27 mouse cellular contexts compared by ENCODE assay signal in the genomic region with DNA sequence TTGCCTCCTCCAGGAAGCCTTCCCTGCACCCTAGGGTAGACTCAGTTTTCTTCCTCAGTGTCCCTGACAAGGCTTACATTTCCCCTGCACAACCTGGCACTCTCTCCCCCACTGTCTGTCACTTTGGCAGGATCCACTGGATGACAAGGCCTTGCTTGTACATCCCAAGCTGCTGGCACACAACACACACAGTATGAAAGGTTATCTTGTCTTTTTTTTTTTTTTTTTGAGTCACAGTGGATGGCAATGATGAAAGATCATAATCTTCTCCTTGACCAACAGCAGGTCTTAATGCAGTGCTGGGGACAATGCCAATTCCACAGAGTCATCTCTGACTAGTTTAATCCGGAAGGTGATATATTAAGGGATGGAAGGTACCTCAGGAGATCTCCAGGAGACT. TPM values are rescaled to one million over a fixed set of nuclear protein-coding genes. Genes with fewer than 3 reads are reported as not detected.
"Had no signal": no experiment of that assay in that cellular context is flagged by ENCODE, and none has a peak within 500 bp of the region (broad histone marks: within the 10 kb centered on the region; RNA-seq: fewer than 3 reads in every experiment).

No protein-coding gene starts in this region.

- H3K27ac ChIP-seq: gastrocnemius, adult 2 months; heart, embryonic 13.5 days; heart, embryonic 15.5 days; hindbrain, embryonic 13.5 days; hindbrain, embryonic 15.5 days; hindbrain, postnatal 0 days; kidney, embryonic 15.5 days; kidney, postnatal 0 days; left cerebral cortex, adult 2 months; limb, embryonic 10.5 days; limb, embryonic 12.5 days; liver, embryonic 13.5 days; liver, embryonic 15.5 days had no signal

- H3K4me3 ChIP-seq: gastrocnemius, adult 2 months; heart, embryonic 13.5 days; heart, embryonic 15.5 days; hindbrain, embryonic 13.5 days; hindbrain, embryonic 15.5 days; kidney, embryonic 15.5 days; left cerebral cortex, adult 2 months; limb, embryonic 10.5 days; limb, embryonic 12.5 days; liver, embryonic 13.5 days; liver, embryonic 15.5 days had no signal

- H3K4me1 ChIP-seq: heart, embryonic 15.5 days; hindbrain, embryonic 13.5 days; hindbrain, embryonic 15.5 days; kidney, embryonic 15.5 days; limb, embryonic 10.5 days; limb, embryonic 12.5 days; liver, embryonic 13.5 days; liver, embryonic 15.5 days had no signal

- H3K27me3 ChIP-seq: heart, embryonic 13.5 days; heart, embryonic 15.5 days; hindbrain, embryonic 13.5 days; hindbrain, embryonic 15.5 days; kidney, embryonic 15.5 days; limb, embryonic 12.5 days; liver, embryonic 13.5 days; liver, embryonic 15.5 days had no signal

- DNase-seq: gastrocnemius, adult 2 months; gastrocnemius, postnatal 10 days; gastrocnemius, postnatal 36 days; heart, adult 18-20 months; heart, postnatal 14 days; heart, postnatal 36 days; kidney, adult 11 months; kidney, adult 2 months; kidney, adult 9 months; kidney, postnatal 14 days; kidney, postnatal 36 days; liver; liver, embryonic 13.5 days; liver, postnatal 0 days had no signal

- H3K9ac ChIP-seq: heart, embryonic 13.5 days; heart, embryonic 15.5 days; hindbrain, embryonic 13.5 days; hindbrain, embryonic 15.5 days; kidney, embryonic 15.5 days; limb, embryonic 12.5 days; liver, embryonic 13.5 days; liver, embryonic 15.5 days; liver, postnatal 0 days had no signal

- H3K36me3 ChIP-seq: heart, embryonic 13.5 days; heart, embryonic 15.5 days; hindbrain, embryonic 13.5 days; hindbrain, embryonic 15.5 days; kidney, embryonic 15.5 days; limb, embryonic 10.5 days; limb, embryonic 12.5 days; liver, embryonic 13.5 days; liver, embryonic 15.5 days had no signal

RNA-seq across cellular contexts. Expression of gene Asic2, which starts 30.7 kb away (rescaled TPM):
- total RNA-seq: heart, adult 18-20 months; heart, postnatal 14 days; heart, postnatal 36 days; hematopoietic stem cell, adult 5-6 weeks had no signal
- polyA plus RNA-seq: heart, embryonic 15.5 days; heart, postnatal 0 days; liver, embryonic 13.5 days; liver, postnatal 0 days had no signal
